Mouse (Mus musculus): ENCODE data around the gene Gpr156. TPM values are rescaled to one million over a fixed set of nuclear protein-coding genes. Genes with fewer than 3 reads are reported as not detected.
"Not testable (repeated sequence)": the region's sequence is repeated elsewhere in the genome, so short reads cannot be mapped to it uniquely, and the experiment has no call there.

Gpr156 gene
- polyA plus RNA-seq, 1 experiment from 2014 or later: 0.61 TPM

DNA sequence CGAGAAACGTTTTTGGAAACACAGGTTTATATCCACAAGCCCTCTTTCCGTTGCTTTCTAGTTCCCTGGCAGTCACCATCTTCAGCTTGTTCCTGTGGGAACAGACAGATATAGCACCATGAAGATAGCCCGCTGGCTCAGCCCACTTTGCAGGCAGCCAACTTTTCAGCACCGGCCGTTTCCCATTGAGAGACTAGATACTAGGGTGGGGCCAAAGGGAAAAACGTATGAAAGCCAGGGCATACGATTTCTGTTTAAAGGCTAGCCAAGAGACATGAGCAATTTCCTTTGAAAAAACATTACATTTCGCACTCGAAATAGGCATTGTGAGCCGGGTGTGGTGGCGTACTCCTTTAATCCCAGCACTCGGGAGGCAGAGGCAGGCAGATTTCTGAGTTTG is 95.2 kb downstream of the Gpr156 start:
- Histone ChIP-seq H3K4me3 (ENCODE audit: low read depth, low read length) (no peak overlapping the region), H3K36me3 (ENCODE audit: control insufficient read depth, insufficient read depth, low read length) (no peaks in the 10 kb centered on the region), H3K27me3 (replicated peaks; ENCODE audit: control insufficient read depth, insufficient read depth, low read length) (no peaks in the 10 kb centered on the region), H3K4me1 (replicated peaks; ENCODE audit: control insufficient read depth, insufficient read depth, low read length) (no peaks in the 10 kb centered on the region), H3K9me3 (ENCODE audit: control insufficient read depth, low read length) (no peaks in the 10 kb centered on the region), H3K4me2 (ENCODE audit: low read length) (no peak overlapping the region), H3K27ac (ENCODE audit: low read depth) (no peak overlapping the region), H3K9ac (ENCODE audit: low read length) (no peak overlapping the region)
- WGBS: 93% methylated on average over 13 of the region's 13 CpGs
- DNase-seq (ENCODE audit: low spot score) (peak; percentile 24), ATAC-seq (replicated peaks; ENCODE audit: low FRiP score, low TSS enrichment, low read depth) (no peak)

DNA sequence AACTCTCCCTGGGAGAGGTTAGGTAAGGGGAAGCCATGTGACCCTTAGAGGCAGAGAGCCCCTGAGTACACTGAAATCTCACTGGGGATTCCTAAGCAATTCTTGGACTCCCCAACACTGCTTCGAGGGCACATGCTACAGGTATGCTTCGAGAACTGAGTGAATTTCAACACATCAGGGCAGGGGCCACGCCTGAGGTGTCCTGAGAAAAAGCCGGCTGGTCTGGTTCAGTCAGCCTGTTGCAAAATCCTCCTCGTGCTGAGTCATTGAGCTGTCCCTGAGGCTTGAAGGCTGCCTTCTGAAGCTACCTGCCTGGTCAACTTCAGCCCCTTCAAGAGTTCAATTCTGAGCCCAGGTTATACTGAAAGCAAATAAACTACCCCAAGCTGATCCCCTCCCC is 96.1 kb downstream of the Gpr156 start:
- peak; percentile 71 for DNase-seq (ENCODE audit: low spot score)
- 47% methylated on average over 5 of the region's 5 CpGs for WGBS
- Histone ChIP-seq H3K27ac (ENCODE audit: low read depth) (no peak overlapping the region), H3K9me3 (ENCODE audit: control insufficient read depth, low read length) (no peaks in the 10 kb centered on the region), H3K4me3 (ENCODE audit: low read depth, low read length) (no peak overlapping the region), H3K27me3 (replicated peaks; ENCODE audit: control insufficient read depth, insufficient read depth, low read length) (no peaks in the 10 kb centered on the region), H3K9ac (ENCODE audit: low read length) (no peak overlapping the region), H3K4me2 (ENCODE audit: low read length) (no peak overlapping the region), H3K4me1 (replicated peaks; ENCODE audit: control insufficient read depth, insufficient read depth, low read length) (no peaks in the 10 kb centered on the region), H3K36me3 (ENCODE audit: control insufficient read depth, insufficient read depth, low read length) (no peaks in the 10 kb centered on the region)
- ATAC-seq (replicated peaks; ENCODE audit: low FRiP score, low TSS enrichment, low read depth): peak; percentile 83

DNA sequence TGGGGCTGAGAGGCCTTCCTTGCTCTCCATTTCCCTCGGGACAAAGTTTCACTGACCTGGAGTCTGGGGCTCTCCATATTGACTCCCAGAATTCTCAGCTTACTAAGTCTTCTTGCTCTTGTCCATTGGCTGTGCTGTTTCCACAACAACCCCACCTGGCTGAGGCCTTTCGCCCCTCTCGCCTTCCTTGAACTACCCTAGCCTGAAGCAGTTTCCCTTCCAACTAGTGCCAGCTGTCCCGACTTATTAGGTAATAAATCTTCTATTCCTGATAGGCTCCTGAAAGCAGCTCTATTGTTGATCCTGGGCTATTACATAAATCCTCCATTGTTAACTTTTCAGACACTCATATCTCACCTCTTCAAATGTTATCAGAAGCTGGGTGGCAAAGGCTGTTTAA is 96.6 kb downstream of the Gpr156 start:
- Histone ChIP-seq H3K27me3 (replicated peaks; ENCODE audit: control insufficient read depth, insufficient read depth, low read length) (no peaks in the 10 kb centered on the region), H3K27ac (ENCODE audit: low read depth) (peak overlapping the region; percentile 12; the same call in 1 of the 2 replicates), H3K36me3 (ENCODE audit: control insufficient read depth, insufficient read depth, low read length) (no peaks in the 10 kb centered on the region), H3K4me1 (replicated peaks; ENCODE audit: control insufficient read depth, insufficient read depth, low read length) (no peaks in the 10 kb centered on the region), H3K9me3 (ENCODE audit: control insufficient read depth, low read length) (no peaks in the 10 kb centered on the region), H3K4me3 (ENCODE audit: low read depth, low read length) (no peak overlapping the region), H3K9ac (ENCODE audit: low read length) (no peak overlapping the region), H3K4me2 (ENCODE audit: low read length) (no peak overlapping the region)
- DNase-seq (ENCODE audit: low spot score) (peak; percentile 51), ATAC-seq (replicated peaks; ENCODE audit: low FRiP score, low TSS enrichment, low read depth) (peak; percentile 82)
- 32% methylated on average over 4 of the region's 4 CpGs for WGBS

DNA sequence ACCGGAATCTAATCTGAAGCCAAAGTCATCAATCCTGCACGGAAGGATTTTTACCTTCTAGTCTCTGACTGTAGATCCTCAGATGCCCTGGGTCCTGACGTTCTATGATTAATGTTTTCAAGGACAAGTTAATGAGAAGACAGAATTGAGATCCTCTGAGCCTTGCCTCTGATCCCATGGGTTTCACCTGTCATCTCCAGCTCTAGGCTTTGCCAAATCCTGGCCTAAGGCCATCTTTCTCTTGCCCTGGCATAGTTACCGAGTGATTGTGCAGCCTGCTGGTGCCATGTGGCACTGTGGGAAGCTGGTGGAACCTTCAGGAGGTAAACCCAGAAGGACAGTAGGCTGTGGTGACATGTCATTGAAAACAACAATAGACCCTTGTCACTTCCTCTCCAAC is 98.7 kb downstream of the Gpr156 start:
- Histone ChIP-seq H3K4me3 (ENCODE audit: low read depth, low read length) (no peak overlapping the region), H3K4me2 (ENCODE audit: low read length) (no peak overlapping the region), H3K4me1 (replicated peaks; ENCODE audit: control insufficient read depth, insufficient read depth, low read length) (no peaks in the 10 kb centered on the region), H3K36me3 (ENCODE audit: control insufficient read depth, insufficient read depth, low read length) (no peaks in the 10 kb centered on the region), H3K27me3 (replicated peaks; ENCODE audit: control insufficient read depth, insufficient read depth, low read length) (no peaks in the 10 kb centered on the region), H3K9me3 (ENCODE audit: control insufficient read depth, low read length) (no peaks in the 10 kb centered on the region), H3K9ac (ENCODE audit: low read length) (no peak overlapping the region), H3K27ac (ENCODE audit: low read depth) (no peak overlapping the region)
- DNase-seq (ENCODE audit: low spot score) (peak; percentile 42), ATAC-seq (replicated peaks; ENCODE audit: low FRiP score, low TSS enrichment, low read depth) (no peak)
- WGBS: 83% methylated on average over 4 of the region's 4 CpGs

DNA sequence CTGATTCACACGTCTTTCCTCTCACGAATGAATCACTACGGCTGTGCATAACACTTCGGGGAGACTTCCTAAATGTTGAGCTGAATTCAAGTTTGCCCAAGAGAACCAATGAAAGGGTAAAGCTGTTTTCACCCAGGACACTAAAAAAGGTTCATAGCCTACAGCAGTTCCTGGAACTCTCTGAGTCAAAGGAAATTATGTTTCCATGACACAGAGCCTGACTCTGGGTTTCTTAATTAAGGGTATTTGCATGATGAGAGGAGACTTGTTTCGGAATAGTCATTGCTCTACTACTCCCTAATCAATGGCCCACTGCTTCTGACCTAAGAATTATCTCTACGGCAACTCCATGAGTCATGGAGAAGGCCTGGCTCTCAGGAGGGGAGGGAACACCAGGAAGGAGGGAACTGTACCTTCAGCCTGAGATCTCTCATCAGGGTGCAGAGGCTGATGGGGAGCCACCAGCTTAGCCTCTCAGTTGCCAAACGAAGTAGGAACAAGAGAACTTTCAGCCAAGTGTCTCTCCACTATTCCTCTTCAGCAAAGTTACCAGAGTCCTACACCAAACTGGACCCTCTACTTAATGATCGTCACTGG is 100.7 kb downstream of the Gpr156 start:
- Histone ChIP-seq H3K9me3 (ENCODE audit: control insufficient read depth, low read length) (no peaks in the 10 kb centered on the region), H3K27ac (ENCODE audit: low read depth) (no peak overlapping the region), H3K9ac (ENCODE audit: low read length) (no peak overlapping the region), H3K4me1 (replicated peaks; ENCODE audit: control insufficient read depth, insufficient read depth, low read length) (no peaks in the 10 kb centered on the region), H3K27me3 (replicated peaks; ENCODE audit: control insufficient read depth, insufficient read depth, low read length) (no peaks in the 10 kb centered on the region), H3K36me3 (ENCODE audit: control insufficient read depth, insufficient read depth, low read length) (no peaks in the 10 kb centered on the region), H3K4me3 (ENCODE audit: low read depth, low read length) (no peak overlapping the region), H3K4me2 (ENCODE audit: low read length) (no peak overlapping the region)
- no peak for ATAC-seq (replicated peaks; ENCODE audit: low FRiP score, low TSS enrichment, low read depth)
- 86% methylated on average over 8 of the region's 8 CpGs for WGBS
- DNase-seq (ENCODE audit: low spot score): peak; percentile 40

DNA sequence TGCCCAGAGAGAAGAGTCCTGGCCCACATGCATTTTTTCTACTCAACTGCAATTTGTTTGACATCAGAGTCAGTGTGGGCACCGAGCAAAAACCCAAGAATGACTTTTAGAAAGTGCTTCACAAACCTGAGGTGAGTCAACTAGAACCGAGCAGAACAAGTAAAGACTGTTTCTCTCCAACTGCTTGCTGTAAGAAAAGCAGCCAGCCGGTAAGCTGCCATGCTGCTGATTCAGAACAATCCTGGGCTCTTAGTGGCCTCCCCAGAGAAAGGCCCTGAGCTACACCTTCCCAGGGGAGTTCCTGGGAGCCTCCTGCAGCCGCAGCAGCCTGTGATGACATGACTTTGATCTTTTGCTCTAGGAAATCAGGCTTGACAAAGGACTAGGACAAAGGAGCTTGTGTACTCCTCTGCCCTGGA is 101.7 kb downstream of the Gpr156 start:
- WGBS: 45% methylated on average over 4 of the region's 4 CpGs
- Histone ChIP-seq H3K36me3 (ENCODE audit: control insufficient read depth, insufficient read depth, low read length) (no peaks in the 10 kb centered on the region), H3K4me2 (ENCODE audit: low read length) (no peak overlapping the region), H3K4me3 (ENCODE audit: low read depth, low read length) (no peak overlapping the region), H3K4me1 (replicated peaks; ENCODE audit: control insufficient read depth, insufficient read depth, low read length) (no peaks in the 10 kb centered on the region), H3K9ac (ENCODE audit: low read length) (no peak overlapping the region), H3K9me3 (ENCODE audit: control insufficient read depth, low read length) (no peaks in the 10 kb centered on the region), H3K27ac (ENCODE audit: low read depth) (no peak overlapping the region), H3K27me3 (replicated peaks; ENCODE audit: control insufficient read depth, insufficient read depth, low read length) (no peaks in the 10 kb centered on the region)
- ATAC-seq (replicated peaks; ENCODE audit: low FRiP score, low TSS enrichment, low read depth) (no peak), DNase-seq (ENCODE audit: low spot score) (peak; percentile 50)

DNA sequence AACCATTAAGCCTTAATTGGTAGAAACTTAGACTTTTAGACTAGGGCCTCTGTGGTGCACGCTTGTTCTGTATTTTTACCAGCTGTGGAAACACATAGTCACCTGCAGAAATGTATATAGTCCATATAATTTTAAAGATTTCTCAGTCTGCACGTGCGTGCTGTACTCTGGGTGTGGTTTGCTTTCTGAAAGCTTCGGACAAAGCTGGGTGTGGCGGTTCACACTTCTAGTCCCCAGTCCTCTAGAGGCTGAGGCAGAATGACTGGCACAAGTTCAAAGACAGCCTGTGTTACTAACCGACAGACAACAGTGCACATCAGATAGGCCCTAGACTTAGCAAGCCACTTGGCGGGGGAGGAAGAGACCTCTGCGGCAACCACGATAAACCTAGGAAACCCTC is 116.3 kb downstream of the Gpr156 start:
- DNase-seq (ENCODE audit: low spot score): no peak
- Histone ChIP-seq H3K9me3 (ENCODE audit: control insufficient read depth, low read length) (no peaks in the 10 kb centered on the region), H3K4me2 (ENCODE audit: low read length) (no peak overlapping the region), H3K36me3 (ENCODE audit: control insufficient read depth, insufficient read depth, low read length) (no peaks in the 10 kb centered on the region), H3K4me1 (replicated peaks; ENCODE audit: control insufficient read depth, insufficient read depth, low read length) (no peaks in the 10 kb centered on the region), H3K27me3 (replicated peaks; ENCODE audit: control insufficient read depth, insufficient read depth, low read length) (no peaks in the 10 kb centered on the region), H3K9ac (ENCODE audit: low read length) (no peak overlapping the region), H3K4me3 (ENCODE audit: low read depth, low read length) (no peak overlapping the region), H3K27ac (ENCODE audit: low read depth) (no peak overlapping the region)
- ATAC-seq (replicated peaks; ENCODE audit: low FRiP score, low TSS enrichment, low read depth): no peak
- 89% methylated on average over 9 of the region's 9 CpGs for WGBS

DNA sequence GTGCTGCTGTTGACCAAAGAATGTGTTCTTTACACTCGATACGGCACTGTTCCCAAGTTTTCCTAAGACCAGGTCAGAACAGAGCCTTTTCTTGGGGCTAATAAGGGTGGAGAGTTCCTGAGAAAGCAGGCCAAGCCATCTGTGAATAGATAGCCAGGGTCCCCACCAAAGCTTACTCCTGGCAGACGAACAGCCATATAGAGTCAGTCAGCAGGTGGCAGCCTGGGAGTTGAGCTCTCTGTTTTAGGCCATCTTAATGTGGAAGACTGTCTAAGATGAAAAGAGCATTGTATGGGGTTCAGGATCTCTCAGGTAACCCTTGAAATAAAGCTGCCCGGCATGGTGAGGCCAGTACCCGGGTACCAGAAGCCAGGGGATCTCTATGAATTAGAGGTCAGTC is 116.8 kb downstream of the Gpr156 start:
- Histone ChIP-seq H3K4me1 (replicated peaks; ENCODE audit: control insufficient read depth, insufficient read depth, low read length) (no peaks in the 10 kb centered on the region), H3K36me3 (ENCODE audit: control insufficient read depth, insufficient read depth, low read length) (no peaks in the 10 kb centered on the region), H3K27ac (ENCODE audit: low read depth) (no peak overlapping the region), H3K4me3 (ENCODE audit: low read depth, low read length) (no peak overlapping the region), H3K9me3 (ENCODE audit: control insufficient read depth, low read length) (no peaks in the 10 kb centered on the region), H3K4me2 (ENCODE audit: low read length) (no peak overlapping the region), H3K27me3 (replicated peaks; ENCODE audit: control insufficient read depth, insufficient read depth, low read length) (no peaks in the 10 kb centered on the region), H3K9ac (ENCODE audit: low read length) (no peak overlapping the region)
- DNase-seq (ENCODE audit: low spot score) (no peak), ATAC-seq (replicated peaks; ENCODE audit: low FRiP score, low TSS enrichment, low read depth) (no peak)
- WGBS: 78% methylated on average over 5 of the region's 5 CpGs

DNA sequence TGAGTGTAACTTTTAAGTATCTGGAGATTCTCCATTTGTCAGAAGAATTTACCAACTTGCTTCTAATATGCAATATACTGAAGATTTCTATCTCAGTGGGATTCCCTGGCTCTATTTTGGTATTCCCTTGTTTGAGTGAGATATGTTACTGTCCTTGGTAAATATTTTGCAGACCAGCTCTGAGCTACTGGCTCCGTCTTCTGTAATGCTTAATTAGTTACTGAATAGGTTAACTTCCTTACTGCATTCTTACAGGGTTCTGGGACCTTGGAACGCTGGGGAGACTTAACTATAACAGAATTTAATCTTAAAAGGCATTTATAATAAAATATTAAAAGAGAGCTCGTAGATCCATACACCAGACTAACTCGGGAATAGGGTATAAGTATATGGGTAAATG is 121.8 kb downstream of the Gpr156 start:
- 73% methylated on average over 4 of the region's 4 CpGs for WGBS
- ATAC-seq (replicated peaks; ENCODE audit: low FRiP score, low TSS enrichment, low read depth); H3K4me2 ChIP-seq (ENCODE audit: low read length); H3K9me3 ChIP-seq (ENCODE audit: control insufficient read depth, low read length); H3K27me3 ChIP-seq (replicated peaks; ENCODE audit: control insufficient read depth, insufficient read depth, low read length); H3K36me3 ChIP-seq (ENCODE audit: control insufficient read depth, insufficient read depth, low read length); H3K4me1 ChIP-seq (replicated peaks; ENCODE audit: control insufficient read depth, insufficient read depth, low read length); DNase-seq (ENCODE audit: low spot score); H3K9ac ChIP-seq (ENCODE audit: low read length); H3K27ac ChIP-seq (ENCODE audit: low read depth); H3K4me3 ChIP-seq (ENCODE audit: low read depth, low read length): not testable (repeated sequence)
